Mouse (Mus musculus) brown adipose tissue, adult 24 weeks (tissue): Measurements from ENCODE around the gene Smim14. TPM values are rescaled to one million over a fixed set of nuclear protein-coding genes. Genes with fewer than 3 reads are reported as not detected.
"Not testable (repeated sequence)": the region's sequence is repeated elsewhere in the genome, so short reads cannot be mapped to it uniquely, and the experiment has no call there.

ENCODE experiments used
- H3K27ac ChIP-seq: fragments of 200-500 bp; replicated peaks from 2 replicates; pipeline ENCODE4 v1.5.1; 2012; ENCODE audit warnings: low read depth, mild to moderate bottlenecking, low read length
- H3K4me1 ChIP-seq: fragments of 200-500 bp; 2 replicates; pipeline ENCODE4 v1.6.1; 2012; ENCODE audit warnings: low read length, mixed read lengths; ENCODE audit not compliant: control insufficient read depth, insufficient read depth, insufficient read length
- H3K4me3 ChIP-seq: fragments of 200-500 bp; 2 replicates; pipeline ENCODE4 v1.5.1; 2012; ENCODE audit warnings: low read depth, mild to moderate bottlenecking, low read length, moderate library complexity; ENCODE audit not compliant: insufficient read depth
- polyA plus RNA-seq: library from polyadenylated mRNA; stranded (reverse); fragments of >200 nt; gene quantifications from 2 replicates; pipeline ENCODE4 v1.2.4, GENCODE M21; 2012; ENCODE audit not compliant: missing spikeins, insufficient read depth, insufficient read length

The Smim14 gene
- polyA plus RNA-seq, 1 experiment, result 85.9 TPM

- peak within 1 kb of the TSS; percentile 88 for H3K27ac ChIP-seq
- peak within 1 kb of the TSS; percentile 72 for H3K4me3 ChIP-seq
- peaks cover 14% of the 10 kb centered on the region for H3K4me1 ChIP-seq
These were observed 44.1 kb downstream of the Smim14 start, which contains the start of gene Gm43552 for GRCm38 (mm10) chr5:65492716-65493531. Gene Gm43552, minus strand, starts transcription at chr5:65492833.

- Histone ChIP-seq H3K4me3 (peak overlapping the region; percentile 72), H3K27ac (peak overlapping the region; percentile 81), H3K4me1 (peaks cover 18% of the 10 kb centered on the region)
These were observed 44.9 kb downstream of the Smim14 start for GRCm38 (mm10) chr5:65491767-65492715.

- no peak overlapping the region for H3K4me3 ChIP-seq
- 0 out of 2 replicates have a peak overlapping the region, but pooled peaks have one; percentile 40 for H3K27ac ChIP-seq
- peaks cover 21% of the 10 kb centered on the region for H3K4me1 ChIP-seq
These were observed 47.2 kb downstream of the Smim14 start for GRCm38 (mm10) chr5:65489830-65490229.

GRCm38 (mm10) chr5:65488725-65489124, 48.3 kb downstream of the Smim14 start:
- Histone ChIP-seq H3K4me1 (peaks cover 26% of the 10 kb centered on the region), H3K4me3 (peak overlapping the region; percentile 9; the same call in 1 of the 2 replicates), H3K27ac (peak overlapping the region; percentile 43; the same call in 1 of the 2 replicates)

GRCm38 (mm10) chr5:65487381-65487780, 49.6 kb downstream of the Smim14 start:
- H3K4me1 ChIP-seq, result peaks cover 31% of the 10 kb centered on the region
- H3K4me3 ChIP-seq, result no peak overlapping the region
- H3K27ac ChIP-seq, result 0 out of 2 replicates have a peak overlapping the region, but pooled peaks have one; percentile 3

- Histone ChIP-seq H3K27ac (no peak overlapping the region), H3K4me1 (peaks cover 31% of the 10 kb centered on the region), H3K4me3 (no peak overlapping the region)
These were observed 50.5 kb downstream of the Smim14 start for GRCm38 (mm10) chr5:65486514-65486913.

GRCm38 (mm10) chr5:65482996-65483395, 54.0 kb downstream of the Smim14 start:
- no peak overlapping the region for H3K4me3 ChIP-seq
- H3K4me1 ChIP-seq, result peaks cover 21% of the 10 kb centered on the region
- no peak overlapping the region for H3K27ac ChIP-seq

- no peak overlapping the region for H3K27ac ChIP-seq
- H3K4me3 ChIP-seq, result no peak overlapping the region
- peaks cover 14% of the 10 kb centered on the region; the same call in 1 of the 2 replicates for H3K4me1 ChIP-seq
These were observed 56.5 kb downstream of the Smim14 start for GRCm38 (mm10) chr5:65480511-65480910.

- Histone ChIP-seq H3K27ac (no peak overlapping the region), H3K4me1 (peaks cover 14% of the 10 kb centered on the region; the same call in 1 of the 2 replicates), H3K4me3 (no peak overlapping the region)
These were observed 57.1 kb downstream of the Smim14 start for GRCm38 (mm10) chr5:65479681-65480445.

GRCm38 (mm10) chr5:65478224-65478623, 58.8 kb downstream of the Smim14 start:
- no peak overlapping the region for H3K4me3 ChIP-seq
- H3K4me1 ChIP-seq, result peaks cover 6% of the 10 kb centered on the region; the same call in 1 of the 2 replicates
- H3K27ac ChIP-seq, result no peak overlapping the region

- not testable (repeated sequence) for H3K4me1 ChIP-seq, H3K27ac ChIP-seq, H3K4me3 ChIP-seq
These were observed 60.2 kb downstream of the Smim14 start for GRCm38 (mm10) chr5:65476739-65477138.

GRCm38 (mm10) chr5:65475806-65476205, 61.2 kb downstream of the Smim14 start:
- 0 out of 2 replicates have a peak, but pooled peaks cover 2% of the 10 kb centered on the region for H3K4me1 ChIP-seq
- no peak overlapping the region for H3K27ac ChIP-seq

GRCm38 (mm10) chr5:65469766-65470165, 67.2 kb downstream of the Smim14 start:
- Histone ChIP-seq H3K4me1 (no peaks in the 10 kb centered on the region), H3K27ac (no peak overlapping the region)

More at GRCm38 (mm10) chr5:65475806-65476205, 61.2 kb downstream of the Smim14 start:
- no peak overlapping the region for H3K4me3 ChIP-seq

GRCm38 (mm10) chr5:65466911-65467310, 70.1 kb downstream of the Smim14 start:
- Histone ChIP-seq H3K27ac (no peak overlapping the region), H3K4me1 (no peaks in the 10 kb centered on the region), H3K4me3 (no peak overlapping the region)

More at GRCm38 (mm10) chr5:65469766-65470165, 67.2 kb downstream of the Smim14 start:
- H3K4me3 ChIP-seq, result no peak overlapping the region
